Mouse (Mus musculus) midbrain, embryonic 13.5 days (tissue): ENCODE measurements around the gene Coro6. TPM values are rescaled to one million over a fixed set of nuclear protein-coding genes. Genes with fewer than 3 reads are reported as not detected.

Source experiments
- ATAC-seq: fragments of 200-750 bp; cut with Nextera tagmentation; 2 replicates; pipeline ENCODE4 v1.8.0; 2017; ENCODE audit warnings: mild to moderate bottlenecking, moderate TSS enrichment, moderate library complexity
- H3K27ac ChIP-seq: fragments of 300-500 bp; sonication (generic); 2 replicates; pipeline ENCODE4 v1.5.1; 2015; ENCODE audit warnings: inconsistent platforms, mild to moderate bottlenecking, moderate library complexity
- H3K27me3 ChIP-seq: fragments of 300-500 bp; sonication (generic); 2 replicates; pipeline ENCODE4 v1.6.1; 2015; ENCODE audit warnings: mild to moderate bottlenecking, inconsistent platforms
- H3K36me3 ChIP-seq: fragments of 300-500 bp; sonication (generic); 2 replicates; pipeline ENCODE4 v1.6.1; 2015; ENCODE audit warnings: mild to moderate bottlenecking, inconsistent platforms
- H3K4me1 ChIP-seq: fragments of 300-500 bp; sonication (generic); replicated peaks from 2 replicates; pipeline ENCODE4 v1.6.1; 2015; ENCODE audit warnings: inconsistent platforms
- H3K4me2 ChIP-seq: fragments of 300-500 bp; sonication (generic); replicated peaks from 2 replicates; pipeline ENCODE4 v1.6.1; 2015; ENCODE audit warnings: moderate library complexity, mild to moderate bottlenecking, inconsistent platforms
- H3K4me3 ChIP-seq: fragments of 300-500 bp; sonication (generic); replicated peaks from 2 replicates; pipeline ENCODE4 v1.5.1; 2015; ENCODE audit warnings: mild to moderate bottlenecking, inconsistent platforms
- H3K9ac ChIP-seq: fragments of 300-500 bp; sonication (generic); replicated peaks from 2 replicates; pipeline ENCODE4 v1.6.1; 2015; ENCODE audit warnings: mild to moderate bottlenecking, inconsistent platforms
- H3K9me3 ChIP-seq: fragments of 300-500 bp; sonication (generic); 2 replicates; pipeline ENCODE4 v1.6.1; 2016; ENCODE audit warnings: mild to moderate bottlenecking, inconsistent platforms
- WGBS: fragments of 180-500 bp; shearing (Covaris S2); methylation state at CpG from one replicate; pipeline ENCODE4 v1.1.7; 2015; 5-methylcytosine and 5-hydroxymethylcytosine counted together
- polyA plus RNA-seq: library from polyadenylated mRNA; unstranded; fragments of >200 nt; fragmentation: Nextera tagmentation; extraction: Ambion mirVana; gene quantifications from 2 replicates; pipeline ENCODE4 v1.2.1, GENCODE M21; 2015

Coro6 gene
- polyA plus RNA-seq, 1 experiment from 2014 or later, result not detected

DNA sequence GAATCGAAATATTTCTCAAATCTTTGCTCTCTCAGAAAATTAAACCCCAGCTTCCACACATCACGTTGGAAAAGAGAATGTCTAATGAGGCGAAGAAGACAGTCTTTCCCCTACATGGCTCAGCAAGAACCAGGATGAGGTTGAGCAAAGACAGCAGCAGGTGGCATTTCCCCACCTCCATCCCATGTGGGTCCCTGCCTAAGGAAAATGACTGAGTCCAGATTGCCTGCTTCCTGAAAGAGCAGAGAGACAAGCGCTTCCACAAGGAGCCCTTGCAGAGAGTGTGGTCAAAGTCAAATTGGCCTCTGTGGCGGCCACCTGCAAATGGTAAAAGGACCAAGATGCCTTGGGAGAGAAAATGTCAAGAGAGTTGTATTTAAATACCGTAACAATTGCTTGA, 28.2 kb downstream of the Coro6 start:
- H3K9me3 ChIP-seq, result no peaks in the 10 kb centered on the region
- H3K4me3 ChIP-seq, result peak overlapping the region; percentile 97
- H3K27me3 ChIP-seq, result no peaks in the 10 kb centered on the region
- peaks cover 79% of the 10 kb centered on the region for H3K4me1 ChIP-seq
- 74% methylated on average over 6 of the region's 6 CpGs for WGBS
- ATAC-seq, result no peak
- H3K4me2 ChIP-seq, result peak overlapping the region; percentile 98
- H3K36me3 ChIP-seq, result no peaks in the 10 kb centered on the region
- H3K9ac ChIP-seq, result peak overlapping the region; percentile 98
- H3K27ac ChIP-seq, result peak overlapping the region; percentile 93

DNA sequence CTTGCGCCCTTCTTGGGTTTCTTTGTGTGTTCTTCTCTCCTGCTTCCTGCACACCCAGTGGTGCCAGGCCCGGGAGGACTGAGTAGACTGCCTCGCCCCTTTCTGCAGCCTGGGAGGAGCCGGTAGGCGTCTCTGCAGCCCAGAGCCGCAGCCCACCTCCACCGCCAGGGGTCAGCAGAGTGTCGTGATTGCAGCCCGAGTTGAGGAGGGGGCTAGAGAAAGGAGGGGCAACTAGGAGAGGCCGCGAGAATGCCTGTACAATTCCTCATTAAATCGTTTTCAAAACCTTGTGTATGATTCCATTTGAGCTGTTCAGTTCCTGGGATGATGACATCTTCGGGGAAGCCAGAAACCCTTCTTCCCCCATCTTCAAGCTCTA, 28.9 kb downstream of the Coro6 start:
- Histone ChIP-seq H3K36me3 (no peaks in the 10 kb centered on the region), H3K4me3 (peak overlapping the region; percentile 97), H3K27me3 (no peaks in the 10 kb centered on the region), H3K9ac (peak overlapping the region; percentile 97; the same call in 1 of the 2 replicates), H3K4me1 (peaks cover 79% of the 10 kb centered on the region), H3K4me2 (peak overlapping the region; percentile 98), H3K27ac (peak overlapping the region; percentile 89), H3K9me3 (no peaks in the 10 kb centered on the region)
- under 1% methylated on average over 13 of the region's 13 CpGs for WGBS
- ATAC-seq, result peak; percentile 71

DNA sequence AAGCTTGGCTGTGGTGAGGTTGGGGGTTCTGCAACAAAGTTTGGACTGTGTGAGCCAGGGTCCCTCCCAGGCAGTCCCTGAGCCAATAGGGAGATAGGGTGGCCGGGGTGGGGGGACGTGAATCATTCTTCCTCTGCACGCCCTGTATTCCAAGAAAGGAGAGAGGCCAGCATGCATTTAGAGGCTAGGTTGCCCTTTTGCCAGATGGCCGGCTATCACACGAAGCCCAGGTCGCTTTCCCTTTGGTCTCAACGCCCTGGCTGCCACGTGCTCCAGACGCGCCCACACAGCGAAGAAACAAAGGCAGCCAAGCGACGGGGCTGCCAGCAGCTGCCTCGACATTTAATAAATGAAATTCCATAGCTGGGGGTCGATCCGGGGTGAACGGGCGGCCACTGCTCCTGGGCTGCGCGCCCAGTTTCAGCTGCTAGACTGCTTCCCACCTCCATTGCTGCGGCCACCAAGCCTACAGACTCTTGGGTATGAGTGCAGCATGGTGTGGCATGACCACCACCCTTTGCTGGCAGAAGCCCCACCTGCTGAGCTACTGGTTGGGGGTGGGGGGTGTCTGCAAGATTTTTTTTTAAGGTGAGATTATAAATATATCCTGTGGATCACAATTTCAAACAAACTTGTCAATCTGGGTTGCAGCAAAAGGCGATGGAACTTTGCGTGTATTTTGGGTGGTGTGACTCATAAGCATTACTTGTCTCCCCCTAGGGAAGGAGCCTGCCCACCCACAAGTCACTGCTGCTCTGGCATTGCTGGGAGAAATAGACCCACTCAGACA, 29.5 kb downstream of the Coro6 start:
- Histone ChIP-seq H3K4me3 (peak overlapping the region; percentile 97), H3K27me3 (no peaks in the 10 kb centered on the region)
- WGBS, result under 1% methylated on average over 23 of the region's 23 CpGs

GRCm38 (mm10) chr11:77492311-77492871, 30.2 kb downstream of the Coro6 start:
- Histone ChIP-seq H3K4me1 (peaks cover 76% of the 10 kb centered on the region), H3K36me3 (0 out of 2 replicates have a peak, but pooled peaks cover 3% of the 10 kb centered on the region), H3K9ac (peak overlapping the region; percentile 97), H3K9me3 (no peaks in the 10 kb centered on the region), H3K27ac (peak overlapping the region; percentile 89), H3K4me2 (peak overlapping the region; percentile 98), H3K27me3 (no peaks in the 10 kb centered on the region), H3K4me3 (peak overlapping the region; percentile 97)
- 0% methylated on average over 16 of the region's 18 CpGs for WGBS
- ATAC-seq, result no peak

More for the DNA sequence above, 29.5 kb downstream of the Coro6 start:
- ATAC-seq, result peak; percentile 50
- H3K36me3 ChIP-seq, result no peaks in the 10 kb centered on the region
- no peaks in the 10 kb centered on the region for H3K9me3 ChIP-seq
- H3K4me1 ChIP-seq, result peaks cover 77% of the 10 kb centered on the region
- H3K9ac ChIP-seq, result peak overlapping the region; percentile 97
- peak overlapping the region; percentile 89 for H3K27ac ChIP-seq
- peak overlapping the region; percentile 98 for H3K4me2 ChIP-seq

- peak overlapping the region; percentile 98 for H3K4me2 ChIP-seq
- H3K4me1 ChIP-seq, result peaks cover 76% of the 10 kb centered on the region
- H3K36me3 ChIP-seq, result 0 out of 2 replicates have a peak, but pooled peaks cover 3% of the 10 kb centered on the region
- peak overlapping the region; percentile 97 for H3K9ac ChIP-seq
- no peaks in the 10 kb centered on the region for H3K9me3 ChIP-seq
- 1% methylated on average over 28 of the region's 32 CpGs for WGBS
- H3K27me3 ChIP-seq, result no peaks in the 10 kb centered on the region
- peak overlapping the region; percentile 89 for H3K27ac ChIP-seq
- peak; percentile 73 for ATAC-seq
- peak overlapping the region; percentile 97 for H3K4me3 ChIP-seq
These were observed 30.7 kb downstream of the Coro6 start for GRCm38 (mm10) chr11:77492911-77493332.

GRCm38 (mm10) chr11:77493512-77494343, 31.5 kb downstream of the Coro6 start, which contains the start of gene Git1:
Gene Git1, plus strand, starts transcription at chr11:77493562.
- WGBS, result under 1% methylated on average over 55 of the region's 74 CpGs
- no peak for ATAC-seq
- H3K27me3 ChIP-seq, result no peaks in the 10 kb centered on the region
- H3K4me2 ChIP-seq, result peak within 1 kb of the TSS; percentile 98
- H3K9ac ChIP-seq, result peak within 1 kb of the TSS; percentile 97
- peaks cover 76% of the 10 kb centered on the region for H3K4me1 ChIP-seq
- peaks cover 3% of the 10 kb centered on the region; the same call in 1 of the 2 replicates for H3K36me3 ChIP-seq
- H3K4me3 ChIP-seq, result peak within 1 kb of the TSS; percentile 97
- H3K27ac ChIP-seq, result peak within 1 kb of the TSS; percentile 89
- no peaks in the 10 kb centered on the region for H3K9me3 ChIP-seq

GRCm38 (mm10) chr11:77494344-77494676, 32.1 kb downstream of the Coro6 start:
- peak overlapping the region; percentile 89 for H3K27ac ChIP-seq
- H3K36me3 ChIP-seq, result peaks cover 9% of the 10 kb centered on the region
- H3K4me2 ChIP-seq, result peak overlapping the region; percentile 98
- WGBS, result 34% methylated on average over 4 of the region's 4 CpGs
- H3K27me3 ChIP-seq, result no peaks in the 10 kb centered on the region
- peaks cover 78% of the 10 kb centered on the region for H3K4me1 ChIP-seq
- peak overlapping the region; percentile 97 for H3K9ac ChIP-seq
- H3K9me3 ChIP-seq, result no peaks in the 10 kb centered on the region
- ATAC-seq, result no peak
- H3K4me3 ChIP-seq, result peak overlapping the region; percentile 97

DNA sequence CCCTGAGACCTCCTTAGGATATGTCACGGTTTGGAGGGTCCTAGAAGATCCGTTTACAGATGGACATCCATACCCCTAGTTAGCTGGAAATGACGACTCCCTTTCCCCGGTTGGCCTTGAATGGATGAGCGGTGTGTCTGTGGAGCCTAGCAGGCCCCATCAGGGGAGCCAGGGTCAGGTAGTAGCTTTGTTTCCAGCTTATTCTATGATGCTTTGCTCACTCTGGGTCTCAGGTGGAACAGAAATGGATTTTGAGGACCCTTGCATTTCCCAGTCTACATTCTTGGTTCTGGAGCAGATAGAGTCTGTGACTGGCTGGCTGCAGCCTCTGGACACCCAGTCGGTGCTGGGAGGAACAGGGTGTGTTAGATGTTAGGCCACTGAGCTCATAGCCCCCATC, 32.6 kb downstream of the Coro6 start:
- Histone ChIP-seq H3K36me3 (peaks cover 14% of the 10 kb centered on the region), H3K27ac (0 out of 2 replicates have a peak overlapping the region, but pooled peaks have one; percentile 89), H3K27me3 (no peaks in the 10 kb centered on the region), H3K9me3 (no peaks in the 10 kb centered on the region), H3K4me1 (peaks cover 78% of the 10 kb centered on the region), H3K4me2 (peak overlapping the region; percentile 98), H3K9ac (peak overlapping the region; percentile 97), H3K4me3 (peak overlapping the region; percentile 97)
- no peak for ATAC-seq
- WGBS, result 70% methylated on average over 6 of the region's 6 CpGs

GRCm38 (mm10) chr11:77495507-77495906, 33.3 kb downstream of the Coro6 start:
- no peaks in the 10 kb centered on the region for H3K27me3 ChIP-seq
- H3K9ac ChIP-seq, result peak overlapping the region; percentile 97; the same call in 1 of the 2 replicates
- H3K4me2 ChIP-seq, result peak overlapping the region; percentile 98
- peaks cover 21% of the 10 kb centered on the region for H3K36me3 ChIP-seq
- H3K4me1 ChIP-seq, result peaks cover 79% of the 10 kb centered on the region
- ATAC-seq, result no peak
- H3K9me3 ChIP-seq, result no peaks in the 10 kb centered on the region
- H3K27ac ChIP-seq, result no peak overlapping the region
- peak overlapping the region; percentile 97; the same call in 1 of the 2 replicates for H3K4me3 ChIP-seq

GRCm38 (mm10) chr11:77497341-77497756, 35.1 kb downstream of the Coro6 start:
- Histone ChIP-seq H3K9me3 (no peaks in the 10 kb centered on the region), H3K4me1 (peaks cover 70% of the 10 kb centered on the region), H3K27ac (peak overlapping the region; percentile 44; the same call in 1 of the 2 replicates), H3K36me3 (peaks cover 27% of the 10 kb centered on the region), H3K27me3 (no peaks in the 10 kb centered on the region), H3K4me2 (no peak overlapping the region), H3K9ac (no peak overlapping the region), H3K4me3 (no peak overlapping the region)
- 21% methylated on average over 6 of the region's 6 CpGs for WGBS
- no peak for ATAC-seq

DNA sequence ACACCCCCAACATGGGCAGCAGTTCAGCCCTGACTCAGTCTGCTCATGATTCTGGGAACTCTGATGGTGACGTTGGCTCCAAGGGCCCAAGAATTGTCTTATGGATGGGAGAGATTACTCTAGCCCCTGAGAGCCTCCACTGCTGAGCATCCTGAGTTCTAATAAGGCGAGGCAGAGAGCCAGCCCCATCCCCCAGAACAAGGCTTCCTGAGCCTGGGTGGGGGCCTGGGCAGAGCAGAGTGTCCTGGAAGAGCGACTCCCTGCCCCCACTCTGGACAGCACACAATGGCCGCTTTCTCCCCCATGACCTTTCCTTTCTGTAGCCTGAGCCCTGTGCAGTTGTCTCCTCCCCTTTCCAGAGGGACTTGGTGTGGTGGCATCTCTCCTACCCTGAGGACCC, 35.6 kb downstream of the Coro6 start:
- H3K4me1 ChIP-seq, result peaks cover 65% of the 10 kb centered on the region

More for the DNA sequence above, 35.6 kb downstream of the Coro6 start:
- no peaks in the 10 kb centered on the region for H3K27me3 ChIP-seq
- 15% methylated on average over 4 of the region's 4 CpGs for WGBS
- no peak overlapping the region for H3K4me3 ChIP-seq
- no peak overlapping the region for H3K4me2 ChIP-seq
- H3K9ac ChIP-seq, result peak overlapping the region; percentile 36; the same call in 1 of the 2 replicates
- no peaks in the 10 kb centered on the region for H3K9me3 ChIP-seq
- peak overlapping the region; percentile 44 for H3K27ac ChIP-seq
- no peak for ATAC-seq
- peaks cover 32% of the 10 kb centered on the region for H3K36me3 ChIP-seq
